Mouse (Mus musculus): ENCODE data around the gene Ppp1cc. TPM values are rescaled to one million over a fixed set of nuclear protein-coding genes. Genes with fewer than 3 reads are reported as not detected.

The Ppp1cc gene
- polyA plus RNA-seq, 1 experiment from 2014 or later = 137 TPM

GRCm38 (mm10) chr5:122164011-122164410, 5.9 kb downstream of the Ppp1cc start:
- 57% methylated on average over 3 of the region's 3 CpGs for WGBS
- 0 out of 2 replicates have a peak, but pooled peaks cover 5% of the 10 kb centered on the region for H3K36me3 ChIP-seq (ENCODE audit: insufficient read depth, low read length)

DNA sequence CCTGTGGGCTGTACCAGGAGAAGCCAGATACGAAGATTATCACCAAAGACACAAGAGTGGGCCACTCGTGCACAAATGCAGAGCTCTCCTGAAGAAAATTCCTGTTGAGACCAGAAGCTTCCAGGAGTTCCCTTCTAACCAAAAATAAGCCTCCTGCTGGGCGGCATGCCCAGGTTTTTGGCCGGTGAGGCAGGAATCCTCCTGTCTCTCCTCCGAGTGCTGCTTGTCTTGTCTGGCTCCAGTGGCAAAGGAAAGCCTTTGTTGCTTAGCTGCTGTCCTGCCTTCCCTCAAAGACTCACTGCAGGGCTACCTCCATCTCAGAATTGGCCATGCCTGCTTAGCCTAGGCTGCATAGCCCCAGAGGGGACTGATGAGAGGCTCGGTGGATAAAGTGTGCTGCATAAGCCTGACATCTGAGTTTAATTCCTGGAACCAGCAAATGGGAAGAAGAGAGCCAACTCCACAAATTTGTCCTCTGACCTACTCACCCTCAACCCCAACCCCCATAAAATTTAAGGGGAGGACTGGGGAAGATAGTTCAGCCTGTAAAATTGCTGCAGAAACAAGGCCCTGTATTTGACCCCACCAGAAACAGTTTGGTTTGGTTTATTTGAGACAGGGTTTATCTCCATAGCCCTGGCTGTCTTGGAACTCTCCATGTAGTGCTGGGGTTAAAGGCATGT, 7.3 kb downstream of the Ppp1cc start:
- Histone ChIP-seq H3K9ac (replicated peaks; ENCODE audit: low read depth) (no peak overlapping the region), H3K9me3 (ENCODE audit: low read length) (no peaks in the 10 kb centered on the region)

More at GRCm38 (mm10) chr5:122164011-122164410, 5.9 kb downstream of the Ppp1cc start:
- ATAC-seq = no peak
- DNase-seq (ENCODE audit: low spot score) = no peak
- H3K27me3 ChIP-seq (replicated peaks; ENCODE audit: insufficient read depth, low read length) = no peaks in the 10 kb centered on the region
- H3K4me3 ChIP-seq (ENCODE audit: low read depth, low read length) = no peak overlapping the region
- H3K4me1 ChIP-seq (ENCODE audit: insufficient read depth, low read depth, low read length) = peaks cover 13% of the 10 kb centered on the region; the same call in 1 of the 2 replicates
- no peak overlapping the region for H3K4me2 ChIP-seq (replicated peaks; ENCODE audit: low read depth, low read length)
- no peak overlapping the region for H3K27ac ChIP-seq (ENCODE audit: low read length)
- H3K9me3 ChIP-seq (ENCODE audit: low read length) = no peaks in the 10 kb centered on the region
- H3K9ac ChIP-seq (replicated peaks; ENCODE audit: low read depth) = no peak overlapping the region
- TF ChIP-seq EP300 (IDR thresholded peaks at IDR 0.05) (no peak), CTCF (IDR thresholded peaks at IDR 0.05) (no peak)

DNA sequence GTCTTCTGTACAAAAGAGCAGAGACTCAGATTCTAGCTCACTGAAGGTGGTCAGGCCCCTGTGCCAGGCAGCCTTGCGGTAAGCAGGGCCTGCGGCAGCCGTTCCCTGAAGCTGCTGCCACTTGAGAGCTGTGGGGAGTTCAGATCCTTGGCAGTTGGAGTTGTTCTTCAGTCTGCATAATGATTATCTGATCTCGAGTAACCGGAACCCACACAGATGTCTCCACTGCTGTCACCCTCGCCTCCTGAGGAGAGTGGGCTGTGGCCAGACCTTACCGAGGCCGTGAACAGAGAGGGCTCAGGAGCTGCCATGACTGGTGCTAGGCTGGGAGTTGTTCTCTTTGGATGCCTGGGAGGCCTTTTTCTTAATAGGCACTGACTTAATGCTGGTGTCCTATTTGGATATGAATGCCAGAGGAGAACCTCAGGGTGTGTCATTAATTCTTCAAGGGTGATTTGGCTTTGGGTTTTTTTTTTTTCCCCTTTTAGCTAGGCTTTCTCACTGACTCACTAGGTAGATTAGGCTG, 8.6 kb downstream of the Ppp1cc start:
- no peaks in the 10 kb centered on the region for H3K27me3 ChIP-seq (replicated peaks; ENCODE audit: insufficient read depth, low read length)
- H3K4me3 ChIP-seq (ENCODE audit: low read depth, low read length) = no peak overlapping the region
- peaks cover 20% of the 10 kb centered on the region; the same call in 1 of the 2 replicates for H3K36me3 ChIP-seq (ENCODE audit: insufficient read depth, low read length)
- DNase-seq (ENCODE audit: low spot score) (no peak), ATAC-seq (no peak)
- no peaks in the 10 kb centered on the region for H3K9me3 ChIP-seq (ENCODE audit: low read length)
- no peak overlapping the region for H3K27ac ChIP-seq (ENCODE audit: low read length)
- peaks cover 13% of the 10 kb centered on the region; the same call in 1 of the 2 replicates for H3K4me1 ChIP-seq (ENCODE audit: insufficient read depth, low read depth, low read length)
- TF ChIP-seq CTCF (IDR thresholded peaks at IDR 0.05) (no peak), EP300 (IDR thresholded peaks at IDR 0.05) (no peak)
- H3K9ac ChIP-seq (replicated peaks; ENCODE audit: low read depth) = no peak overlapping the region
- WGBS = 49% methylated on average over 8 of the region's 8 CpGs
- H3K4me2 ChIP-seq (replicated peaks; ENCODE audit: low read depth, low read length) = no peak overlapping the region

More for the DNA sequence above, 7.3 kb downstream of the Ppp1cc start:
- DNase-seq (ENCODE audit: low spot score) (no peak), ATAC-seq (no peak)
- Histone ChIP-seq H3K27me3 (replicated peaks; ENCODE audit: insufficient read depth, low read length) (no peaks in the 10 kb centered on the region), H3K27ac (ENCODE audit: low read length) (0 out of 2 replicates have a peak overlapping the region, but pooled peaks have one; percentile 5), H3K36me3 (ENCODE audit: insufficient read depth, low read length) (0 out of 2 replicates have a peak, but pooled peaks cover 13% of the 10 kb centered on the region), H3K4me1 (ENCODE audit: insufficient read depth, low read depth, low read length) (peaks cover 13% of the 10 kb centered on the region; the same call in 1 of the 2 replicates), H3K4me3 (ENCODE audit: low read depth, low read length) (no peak overlapping the region), H3K4me2 (replicated peaks; ENCODE audit: low read depth, low read length) (no peak overlapping the region)
- 55% methylated on average over 6 of the region's 6 CpGs for WGBS
- TF ChIP-seq EP300 (IDR thresholded peaks at IDR 0.05) = no peak
- TF ChIP-seq CTCF (IDR thresholded peaks at IDR 0.05) = no peak

GRCm38 (mm10) chr5:122168344-122169069, 10.4 kb downstream of the Ppp1cc start:
- H3K27ac ChIP-seq (ENCODE audit: low read length) = no peak overlapping the region

DNA sequence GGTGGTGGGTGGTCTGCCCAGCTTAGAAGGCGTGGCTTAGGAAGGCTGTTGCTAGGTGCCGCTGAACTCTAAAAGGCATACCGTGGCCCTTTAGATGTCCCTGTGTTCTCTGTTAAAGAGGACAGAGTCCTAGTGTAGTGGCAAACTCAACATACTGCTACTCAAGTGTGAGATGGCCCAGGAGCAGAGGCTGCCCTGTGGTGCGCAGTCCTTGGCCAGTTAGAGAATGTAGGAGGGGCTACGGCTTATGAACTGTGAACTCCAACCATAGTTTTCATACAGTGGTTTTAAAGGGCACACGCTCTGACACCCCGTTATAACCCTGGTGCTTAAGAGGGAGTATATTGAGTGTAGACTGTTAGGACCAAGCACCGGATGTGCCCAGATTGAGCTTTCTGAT, 13.0 kb downstream of the Ppp1cc start:
- no peak for ATAC-seq
- Histone ChIP-seq H3K36me3 (ENCODE audit: insufficient read depth, low read length) (peaks cover 27% of the 10 kb centered on the region; the same call in 1 of the 2 replicates), H3K9ac (replicated peaks; ENCODE audit: low read depth) (no peak overlapping the region), H3K27ac (ENCODE audit: low read length) (no peak overlapping the region), H3K9me3 (ENCODE audit: low read length) (no peaks in the 10 kb centered on the region), H3K4me2 (replicated peaks; ENCODE audit: low read depth, low read length) (no peak overlapping the region), H3K4me3 (ENCODE audit: low read depth, low read length) (no peak overlapping the region), H3K4me1 (ENCODE audit: insufficient read depth, low read depth, low read length) (0 out of 2 replicates have a peak, but pooled peaks cover 5% of the 10 kb centered on the region), H3K27me3 (replicated peaks; ENCODE audit: insufficient read depth, low read length) (no peaks in the 10 kb centered on the region)
- no peak for TF ChIP-seq EP300 (IDR thresholded peaks at IDR 0.05)
- TF ChIP-seq CTCF (IDR thresholded peaks at IDR 0.05) = no peak
- WGBS = 95% methylated on average over 8 of the region's 8 CpGs
- DNase-seq (ENCODE audit: low spot score) = no peak

More at GRCm38 (mm10) chr5:122168344-122169069, 10.4 kb downstream of the Ppp1cc start:
- H3K27me3 ChIP-seq (replicated peaks; ENCODE audit: insufficient read depth, low read length) = no peaks in the 10 kb centered on the region
- H3K4me2 ChIP-seq (replicated peaks; ENCODE audit: low read depth, low read length) = no peak overlapping the region
- ATAC-seq (no peak), DNase-seq (ENCODE audit: low spot score) (peak; percentile 38)
- 65% methylated on average over 14 of the region's 14 CpGs for WGBS
- peaks cover 28% of the 10 kb centered on the region; the same call in 1 of the 2 replicates for H3K36me3 ChIP-seq (ENCODE audit: insufficient read depth, low read length)
- H3K9me3 ChIP-seq (ENCODE audit: low read length) = no peaks in the 10 kb centered on the region
- peaks cover 9% of the 10 kb centered on the region; the same call in 1 of the 2 replicates for H3K4me1 ChIP-seq (ENCODE audit: insufficient read depth, low read depth, low read length)
- H3K4me3 ChIP-seq (ENCODE audit: low read depth, low read length) = no peak overlapping the region
- TF ChIP-seq EP300 (IDR thresholded peaks at IDR 0.05) (no peak), CTCF (IDR thresholded peaks at IDR 0.05) (no peak)
- H3K9ac ChIP-seq (replicated peaks; ENCODE audit: low read depth) = no peak overlapping the region

DNA sequence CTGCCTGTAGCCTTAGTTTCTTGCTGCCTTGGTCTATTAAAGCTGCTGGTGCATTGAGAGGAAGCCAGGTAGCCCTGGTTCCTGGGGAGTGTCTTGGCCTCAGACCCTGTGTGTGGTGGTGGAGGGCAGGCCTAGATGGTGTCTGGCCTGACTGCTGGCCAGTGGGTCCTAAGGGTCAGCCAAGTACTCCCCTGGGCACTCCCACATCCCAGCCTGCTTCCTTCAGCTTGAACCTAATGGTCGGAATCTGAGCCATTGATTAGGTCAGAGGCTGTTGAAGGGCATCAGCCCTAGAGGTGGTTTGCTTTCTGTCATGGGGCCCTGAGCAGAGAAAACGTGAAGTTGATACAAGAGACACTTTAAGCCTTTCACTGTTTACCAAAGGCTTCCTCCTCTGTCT, 17.3 kb downstream of the Ppp1cc start:
- Histone ChIP-seq H3K36me3 (ENCODE audit: insufficient read depth, low read length) (peaks cover 18% of the 10 kb centered on the region; the same call in 1 of the 2 replicates), H3K4me1 (ENCODE audit: insufficient read depth, low read depth, low read length) (no peaks in the 10 kb centered on the region), H3K27me3 (replicated peaks; ENCODE audit: insufficient read depth, low read length) (no peaks in the 10 kb centered on the region), H3K4me3 (ENCODE audit: low read depth, low read length) (no peak overlapping the region), H3K27ac (ENCODE audit: low read length) (no peak overlapping the region), H3K9me3 (ENCODE audit: low read length) (no peaks in the 10 kb centered on the region), H3K4me2 (replicated peaks; ENCODE audit: low read depth, low read length) (no peak overlapping the region), H3K9ac (replicated peaks; ENCODE audit: low read depth) (no peak overlapping the region)
- ATAC-seq (no peak), DNase-seq (ENCODE audit: low spot score) (no peak)
- WGBS = 49% methylated on average over 2 of the region's 2 CpGs
- TF ChIP-seq CTCF (IDR thresholded peaks at IDR 0.05) (no peak), EP300 (IDR thresholded peaks at IDR 0.05) (no peak)

Data from lung, postnatal 0 days (tissue).